Mouse (Mus musculus): ENCODE measurements around the gene Cdh18.

Gene Cdh18

DNA sequence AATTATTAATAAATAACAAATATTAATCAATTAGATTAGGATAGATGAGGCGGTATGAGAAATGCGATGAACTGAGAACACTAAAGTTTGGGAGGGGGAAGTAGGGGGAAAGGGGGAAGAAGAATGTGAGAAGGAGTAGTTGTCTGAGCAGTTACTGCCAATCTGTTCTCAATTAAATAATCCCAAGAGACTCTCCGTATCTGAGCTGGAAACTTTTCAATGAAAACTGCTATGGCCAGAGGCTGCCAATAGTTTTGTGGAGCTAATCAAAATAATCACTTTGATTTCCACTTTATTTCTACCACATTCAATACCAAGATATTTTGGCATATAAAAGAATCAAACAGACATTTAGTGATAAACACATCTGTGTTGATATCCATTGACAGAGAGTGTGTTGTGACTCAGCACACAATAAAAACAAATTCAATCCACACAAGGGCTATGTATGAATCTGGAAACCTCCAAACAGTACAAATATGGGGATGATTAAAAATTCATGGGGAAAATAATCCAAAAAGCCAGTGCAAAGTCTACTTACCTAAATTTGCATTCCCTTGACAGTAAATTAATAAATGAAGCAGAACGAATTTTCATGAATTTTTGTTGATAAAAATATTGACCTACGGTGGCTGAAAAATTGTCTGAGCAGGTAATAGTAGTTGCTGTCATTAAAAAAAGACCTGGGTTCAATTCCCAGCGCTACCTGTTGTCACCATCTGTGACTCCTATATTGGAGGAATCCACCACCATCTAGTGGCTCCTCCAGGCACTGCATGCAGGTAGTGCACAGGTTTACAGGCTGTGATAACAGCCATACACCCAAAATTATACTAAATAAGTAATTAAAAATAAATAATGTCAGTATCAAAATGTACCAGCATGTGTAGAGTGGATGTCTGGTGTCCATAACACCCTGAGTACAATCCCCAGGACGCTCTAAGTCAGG, 922.0 kb downstream of the Cdh18 start:
- no peak for DNase-seq

DNA sequence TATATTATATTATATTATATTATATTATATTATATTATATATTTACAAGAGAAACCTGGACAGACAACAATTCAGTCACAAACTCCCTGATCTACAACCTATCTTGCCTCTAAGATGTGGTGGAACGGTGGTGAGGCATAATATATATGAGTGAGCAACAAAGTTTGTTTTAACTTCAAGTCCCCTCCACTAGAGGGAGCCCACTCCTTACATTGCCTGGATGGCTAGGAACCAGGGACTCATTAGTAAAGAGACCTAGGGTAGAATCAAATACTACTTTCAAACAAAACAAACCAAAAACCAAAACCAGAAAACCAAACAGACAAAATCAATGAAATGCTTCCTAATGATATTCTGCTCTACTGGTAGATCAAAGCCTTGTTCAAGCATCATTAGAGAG, 937.5 kb downstream of the Cdh18 start:
- DNase-seq = no peak

GRCm38 (mm10) chr15:23506480-23506879, 957.7 kb downstream of the Cdh18 start:
- DNase-seq = no peak

- DNase-seq = no peak
Observed at GRCm38 (mm10) chr15:23509694-23510093, 960.9 kb downstream of the Cdh18 start.

- DNase-seq = no peak
Observed at GRCm38 (mm10) chr15:23515786-23516185, 967.0 kb downstream of the Cdh18 start.

GRCm38 (mm10) chr15:23518079-23518478, 969.3 kb downstream of the Cdh18 start:
- DNase-seq = no peak

All from right cerebral cortex, postnatal 25 days (tissue).